Mouse (Mus musculus) heart, postnatal 0 days (tissue): Measurements from ENCODE around the gene Acoxl.

Experiments
- CTCF ChIP-seq: IDR thresholded peaks from 2 replicates; pipeline ENCODE4 v1.5.1; 2016; ENCODE audit warnings: antibody characterized with exemption, control low read depth, low read depth
- EP300 ChIP-seq: IDR thresholded peaks from 2 replicates; pipeline ENCODE4 v1.6.1; 2016; ENCODE audit warnings: antibody characterized with exemption, low read depth

DNA sequence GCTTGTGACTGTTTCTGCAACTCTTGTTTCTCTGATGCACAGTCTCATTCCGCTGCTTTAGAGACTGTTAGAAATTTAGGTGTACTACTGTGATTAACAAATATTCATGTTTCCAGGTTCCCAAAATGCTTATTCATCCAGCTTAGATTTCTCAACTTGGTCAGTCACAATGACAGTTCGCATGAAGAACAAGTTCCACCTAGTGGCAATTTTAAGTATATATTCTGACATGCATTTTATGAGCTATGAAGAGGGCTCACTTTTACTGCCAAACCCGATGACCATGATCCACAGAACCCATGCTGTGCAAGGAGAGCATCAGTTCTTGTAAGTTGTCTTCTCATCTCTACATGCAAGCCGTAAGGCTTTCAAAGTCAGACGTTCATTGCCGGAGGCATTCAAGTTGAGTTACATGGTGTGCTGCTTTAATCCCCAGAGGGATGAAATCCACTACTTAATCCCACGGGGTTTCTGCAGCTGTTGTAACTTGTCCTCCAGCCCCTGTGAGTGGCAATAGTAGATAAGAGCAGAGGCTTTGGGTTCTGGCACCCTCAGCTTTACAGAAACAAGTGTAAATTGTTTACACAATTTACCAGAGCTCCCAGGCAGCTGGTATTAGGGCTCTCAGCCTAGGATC lies 6.8 kb downstream of the Acoxl start:
- TF ChIP-seq CTCF (peak; percentile 62), EP300 (no peak)
